In the genomic region with DNA sequence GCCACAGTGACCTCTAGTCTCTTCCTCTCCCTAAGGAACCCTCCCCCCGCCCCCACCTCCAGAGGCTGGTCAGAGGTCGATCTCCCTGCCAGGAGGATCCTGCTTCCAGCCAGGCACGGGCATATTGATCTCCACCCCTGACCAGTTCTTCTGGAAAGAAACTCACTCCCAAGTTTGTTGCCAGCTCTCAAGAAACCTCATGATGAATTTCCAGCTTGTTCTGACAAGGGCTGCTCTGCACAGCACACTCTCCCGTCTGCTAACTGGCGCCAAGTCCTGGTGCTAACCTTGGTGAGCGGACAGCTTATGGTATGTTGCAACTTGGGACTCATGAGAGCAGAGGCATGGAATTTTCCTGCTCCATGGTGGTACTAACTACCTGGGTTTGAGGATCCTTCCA, we compare ENCODE assay signal across 17 mouse cellular contexts. TPM values are rescaled to one million over a fixed set of nuclear protein-coding genes. Genes with fewer than 3 reads are reported as not detected.
DNase-seq lines count a peak whose midpoint lies in the region.
"Had no signal": no experiment of that assay in that cellular context is flagged by ENCODE, and none has a peak within 500 bp of the region (broad histone marks: within the 10 kb centered on the region; RNA-seq: fewer than 3 reads in every experiment).

No protein-coding gene starts in this region.

- DNase-seq in kidney, postnatal 14 days = peak; percentile 10
- DNase-seq in kidney, postnatal 10 days = no peak
- peak; percentile 79 to 92 for DNase-seq in adrenal gland, adult (ENCODE audit: inconsistent age in 2 of 2, low spot score in 1 of 2)
- peak; percentile 84 for DNase-seq in adrenal gland, postnatal 14 days
- peak; percentile 67 for DNase-seq in yolk sac, embryonic 10.5 days (ENCODE audit: low spot score)
- DNase-seq in right cerebral cortex, postnatal 4 days = no peak
- DNase-seq in right cerebral cortex, postnatal 36 days (ENCODE audit: low spot score in 2 of 2) = no peak
- DNase-seq: cerebellum, adult 11 months; gastrocnemius, adult 2 months; heart, adult 2 months; heart, postnatal 4 days; left cerebral cortex, postnatal 4 days; lung, adult 18-20 months; lung, postnatal 14 days; thymus, adult 18-20 months had no signal

RNA-seq across cellular contexts. Expression of a gene that starts 15.9 kb away (rescaled TPM):
- 1.3 and 4.4 TPM in 2 replicates for total RNA-seq in adrenal gland, postnatal 14 days (2021)
- total RNA-seq: megakaryocyte, adult 5-6 weeks had no signal

RNA-seq across cellular contexts. Expression of a gene that starts 22.9 kb away (rescaled TPM):
- not detected in 2 replicates for total RNA-seq in adrenal gland, postnatal 14 days (2021)
- total RNA-seq: gastrocnemius, adult 2 months; layer of hippocampus, adult 18-20 months; left cerebral cortex, postnatal 4 days had no signal

RNA-seq across cellular contexts. Expression of a gene that starts 35.8 kb away (rescaled TPM):
- total RNA-seq in adrenal gland, postnatal 14 days (2021) = 27.7 and 40.5 TPM in 2 replicates

RNA-seq across cellular contexts. Expression of a gene that starts 35.9 kb away (rescaled TPM):
- 23.7 and 41.2 TPM in 2 replicates for total RNA-seq in adrenal gland, postnatal 14 days (2021)

RNA-seq across cellular contexts. Expression of a gene that starts 52.6 kb away (rescaled TPM):
- 33.0 and 35.2 TPM in 2 replicates for total RNA-seq in adrenal gland, postnatal 14 days (2021)

Comparison
In these comparisons a context has a peak if more than half of its experiments do, and no peak if none do; other contexts are left out.
1. DNase-seq: peak in kidney, postnatal 14 days (single experiment), adrenal gland, adult (2 of 2), adrenal gland, postnatal 14 days (single experiment) and yolk sac, embryonic 10.5 days (single experiment); none in kidney, postnatal 10 days (single experiment), right cerebral cortex, postnatal 4 days (single experiment) and right cerebral cortex, postnatal 36 days (0 of 2).